Mouse (Mus musculus) mouse trophoblast stem cell (cell line): ENCODE measurements around the gene Hlf.

Source experiments
- in situ Hi-C, 2 experiments: fragments of 300-500 bp; cut with MseI, MboI; formaldehyde crosslinking; loops; 2 replicates in 1 of 2; 3 replicates in 1 of 2; pipeline ENCODE4 v1.15.1; 2025

The Hlf gene

GRCm38 (mm10) chr11:90390817-90391173 lies at the start of gene Hlf:
Gene Hlf, minus strand, starts transcription at chr11:90390895.
- in situ Hi-C loops, result no loop called here

GRCm38 (mm10) chr11:90438768-90439167 lies 48.1 kb upstream of the Hlf start:
- in situ Hi-C loops, result no loop called here

- in situ Hi-C loops, result no loop called here
Measured at GRCm38 (mm10) chr11:90425207-90425525, 34.5 kb upstream of the Hlf start.

GRCm38 (mm10) chr11:90424334-90425206 lies 33.9 kb upstream of the Hlf start:
- in situ Hi-C loops, result no loop called here

GRCm38 (mm10) chr11:90423896-90424295 lies 33.2 kb upstream of the Hlf start:
- in situ Hi-C loops, result no loop called here

- in situ Hi-C loops, result no loop called here
Measured at GRCm38 (mm10) chr11:90419706-90420105, 29.0 kb upstream of the Hlf start.

- in situ Hi-C loops, result no loop called here
Measured at GRCm38 (mm10) chr11:90417921-90418320, 27.2 kb upstream of the Hlf start.

- in situ Hi-C loops, result no loop called here
Measured at GRCm38 (mm10) chr11:90417011-90417410, 26.3 kb upstream of the Hlf start.

GRCm38 (mm10) chr11:90398850-90399249 lies 8.2 kb upstream of the Hlf start:
- in situ Hi-C loops, result no loop called here

- in situ Hi-C loops, result no loop called here
Measured at GRCm38 (mm10) chr11:90391271-90392185, 833 bp upstream of the Hlf start.

- in situ Hi-C loops, result no loop called here
Measured at GRCm38 (mm10) chr11:90389902-90390816, 536 bp downstream of the Hlf start.

GRCm38 (mm10) chr11:90389174-90389901 lies 1.4 kb downstream of the Hlf start:
- in situ Hi-C loops, result no loop called here

- in situ Hi-C loops, result no loop called here
Measured at GRCm38 (mm10) chr11:90387501-90388440, 2.9 kb downstream of the Hlf start.

- in situ Hi-C loops, result no loop called here
Measured at GRCm38 (mm10) chr11:90382005-90382611, 8.6 kb downstream of the Hlf start.

- in situ Hi-C loops, result no loop called here
Measured at GRCm38 (mm10) chr11:90381113-90381512, 9.6 kb downstream of the Hlf start.

- in situ Hi-C loops, result no loop called here
Measured at GRCm38 (mm10) chr11:90380131-90380685, 10.5 kb downstream of the Hlf start.

- in situ Hi-C loops, result no loop called here
Measured at GRCm38 (mm10) chr11:90378008-90378407, 12.7 kb downstream of the Hlf start.

- in situ Hi-C loops, result no loop called here
Measured at GRCm38 (mm10) chr11:90376436-90376835, 14.3 kb downstream of the Hlf start.

GRCm38 (mm10) chr11:90371470-90372100 lies 19.1 kb downstream of the Hlf start:
- in situ Hi-C loops, result no loop called here
